Mouse (Mus musculus): ENCODE measurements at regions not wholly inside any gene's neighbourhood (a gene's known extent, or its start where the extent isn't known, plus 50 kb on each side); places are given as distances from the start of the nearest gene placed in this dataset.
"Not testable (repeated sequence)": the region's sequence is repeated elsewhere in the genome, so short reads cannot be mapped to it uniquely, and the experiment has no call there.

DNA sequence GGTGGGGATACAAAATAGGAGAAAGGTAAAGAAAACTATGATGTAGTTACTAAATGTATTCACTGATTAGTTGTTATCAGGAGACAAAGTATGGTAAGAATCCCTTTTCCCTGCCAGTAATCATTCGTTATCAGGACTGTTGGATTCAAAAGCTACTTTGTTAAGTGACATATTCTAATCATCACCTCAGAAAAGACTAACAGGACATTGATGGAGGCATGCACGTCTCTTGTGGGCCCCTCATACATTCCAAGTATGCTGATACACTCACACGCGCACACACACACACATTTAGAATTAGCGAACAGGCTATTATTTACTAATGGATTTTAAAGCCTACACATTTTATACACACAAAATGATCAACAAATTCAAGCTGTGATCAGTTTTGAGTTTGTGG, 708.8 kb downstream of the Efna5 start:
- H3K4me2 ChIP-seq, result no peak overlapping the region
- ATAC-seq (ENCODE audit: low FRiP score), result no peak
- H3K9me3 ChIP-seq (replicated peaks), result no peaks in the 10 kb centered on the region
- no peak overlapping the region for H3K4me3 ChIP-seq (replicated peaks)
- H3K4me1 ChIP-seq, result no peaks in the 10 kb centered on the region
- no peaks in the 10 kb centered on the region for H3K36me3 ChIP-seq
- no peak overlapping the region for H3K27ac ChIP-seq (replicated peaks)
- H3K27me3 ChIP-seq (replicated peaks), result no peaks in the 10 kb centered on the region
- H3K9ac ChIP-seq (replicated peaks), result no peak overlapping the region
- WGBS, result 89% methylated on average over 5 of the region's 5 CpGs

DNA sequence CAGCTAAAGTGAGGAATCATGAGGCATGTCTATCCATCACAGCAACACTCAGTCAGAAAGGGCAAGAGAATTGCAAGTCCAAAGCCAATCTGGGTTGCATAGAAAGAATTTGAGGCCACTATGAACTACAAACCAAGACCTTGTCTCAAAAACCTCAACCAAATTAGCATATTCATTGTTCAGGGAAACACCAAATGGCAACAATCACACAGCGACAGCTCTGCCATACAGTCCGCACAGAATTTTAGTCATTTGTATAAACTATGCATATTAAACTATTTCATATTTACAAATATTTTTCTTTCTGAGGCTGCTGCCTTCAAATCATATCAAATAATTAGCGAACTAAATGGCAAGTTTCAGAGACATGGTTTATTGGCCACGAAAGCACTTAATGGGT, 709.6 kb downstream of the Efna5 start:
- no peak overlapping the region for H3K4me2 ChIP-seq
- H3K27me3 ChIP-seq (replicated peaks), result no peaks in the 10 kb centered on the region
- H3K36me3 ChIP-seq, result no peaks in the 10 kb centered on the region
- WGBS, result 91% methylated on average over 4 of the region's 4 CpGs
- no peak overlapping the region for H3K4me3 ChIP-seq (replicated peaks)
- H3K4me1 ChIP-seq, result no peaks in the 10 kb centered on the region
- H3K27ac ChIP-seq (replicated peaks), result no peak overlapping the region
- no peaks in the 10 kb centered on the region for H3K9me3 ChIP-seq (replicated peaks)
- H3K9ac ChIP-seq (replicated peaks), result no peak overlapping the region
- no peak for ATAC-seq (ENCODE audit: low FRiP score)

DNA sequence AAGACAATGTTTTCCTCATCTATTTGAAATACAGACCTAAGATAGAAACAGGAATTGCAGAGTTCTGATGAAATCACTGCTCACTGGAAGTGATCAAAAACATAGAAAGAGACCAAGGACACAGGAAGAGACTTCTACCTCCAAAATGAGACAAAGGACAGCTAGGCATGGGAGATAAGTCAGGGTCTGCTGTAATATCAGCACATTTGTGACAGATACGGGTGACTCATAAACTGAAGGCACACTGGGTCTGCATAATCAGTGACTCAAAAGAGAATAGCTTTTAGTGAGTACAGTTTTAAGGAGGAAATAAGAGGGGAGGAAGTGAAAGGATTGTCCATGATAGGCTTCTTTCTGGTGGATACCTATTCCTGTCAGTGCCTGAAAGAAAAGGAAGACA, 719.7 kb downstream of the Efna5 start:
- WGBS, result 97% methylated on average over 1 of the region's 1 CpGs
- no peak overlapping the region for H3K27ac ChIP-seq (replicated peaks)
- no peaks in the 10 kb centered on the region for H3K4me1 ChIP-seq
- no peak overlapping the region for H3K9ac ChIP-seq (replicated peaks)
- no peak overlapping the region for H3K4me2 ChIP-seq
- H3K9me3 ChIP-seq (replicated peaks), result no peaks in the 10 kb centered on the region
- no peaks in the 10 kb centered on the region for H3K27me3 ChIP-seq (replicated peaks)
- H3K36me3 ChIP-seq, result no peaks in the 10 kb centered on the region
- no peak for ATAC-seq (ENCODE audit: low FRiP score)
- no peak overlapping the region for H3K4me3 ChIP-seq (replicated peaks)

DNA sequence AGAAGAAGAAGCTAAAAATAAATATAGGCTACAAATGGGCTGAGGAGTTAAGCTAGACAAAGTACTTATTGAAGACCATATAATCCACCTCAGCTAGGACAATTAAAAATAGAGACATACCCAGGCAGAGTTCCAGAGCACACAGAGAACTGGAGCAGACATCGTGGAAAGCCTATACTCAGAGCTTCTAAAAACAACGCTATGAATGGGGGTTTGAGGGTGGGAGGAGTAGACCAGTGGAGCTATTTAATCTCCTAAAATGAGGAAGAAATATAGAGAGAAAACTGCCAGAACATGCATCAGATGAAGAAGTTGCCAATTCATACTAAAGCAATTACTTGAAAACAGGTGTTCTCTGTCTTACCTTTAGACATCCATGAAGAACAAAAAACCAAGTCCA, 720.8 kb downstream of the Efna5 start:
- WGBS, result 84% methylated on average over 2 of the region's 2 CpGs
- no peaks in the 10 kb centered on the region for H3K9me3 ChIP-seq (replicated peaks)
- no peak for ATAC-seq (ENCODE audit: low FRiP score)
- no peak overlapping the region for H3K27ac ChIP-seq (replicated peaks)
- H3K36me3 ChIP-seq, result no peaks in the 10 kb centered on the region
- H3K4me1 ChIP-seq, result no peaks in the 10 kb centered on the region
- no peak overlapping the region for H3K4me3 ChIP-seq (replicated peaks)
- H3K4me2 ChIP-seq, result no peak overlapping the region
- no peaks in the 10 kb centered on the region for H3K27me3 ChIP-seq (replicated peaks)
- H3K9ac ChIP-seq (replicated peaks), result no peak overlapping the region

DNA sequence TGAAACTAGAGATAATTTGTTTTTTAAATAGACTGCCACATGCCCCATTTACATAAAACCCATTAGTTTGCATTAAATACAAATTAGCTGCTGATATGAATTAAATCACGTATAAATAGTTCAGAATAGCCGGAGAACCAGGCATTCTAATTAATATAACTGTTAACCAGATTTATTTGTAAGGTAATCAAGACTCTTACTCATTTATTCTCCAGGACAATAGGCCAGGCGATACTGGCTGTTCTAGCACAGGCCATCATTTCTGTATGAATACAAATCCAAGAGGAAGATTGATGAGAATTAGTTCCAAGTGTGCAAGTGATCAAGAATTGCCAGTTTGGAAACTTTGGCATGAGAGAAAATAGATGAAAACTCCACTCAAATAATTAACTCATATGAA, 746.1 kb downstream of the Efna5 start:
- no peaks in the 10 kb centered on the region for H3K27me3 ChIP-seq (replicated peaks)
- WGBS, result 43% methylated on average over 3 of the region's 3 CpGs
- H3K4me2 ChIP-seq, result no peak overlapping the region
- no peaks in the 10 kb centered on the region for H3K9me3 ChIP-seq (replicated peaks)
- no peak for ATAC-seq (ENCODE audit: low FRiP score)
- H3K9ac ChIP-seq (replicated peaks), result no peak overlapping the region
- no peaks in the 10 kb centered on the region for H3K4me1 ChIP-seq
- no peak overlapping the region for H3K27ac ChIP-seq (replicated peaks)
- H3K36me3 ChIP-seq, result no peaks in the 10 kb centered on the region
- H3K4me3 ChIP-seq (replicated peaks), result no peak overlapping the region

DNA sequence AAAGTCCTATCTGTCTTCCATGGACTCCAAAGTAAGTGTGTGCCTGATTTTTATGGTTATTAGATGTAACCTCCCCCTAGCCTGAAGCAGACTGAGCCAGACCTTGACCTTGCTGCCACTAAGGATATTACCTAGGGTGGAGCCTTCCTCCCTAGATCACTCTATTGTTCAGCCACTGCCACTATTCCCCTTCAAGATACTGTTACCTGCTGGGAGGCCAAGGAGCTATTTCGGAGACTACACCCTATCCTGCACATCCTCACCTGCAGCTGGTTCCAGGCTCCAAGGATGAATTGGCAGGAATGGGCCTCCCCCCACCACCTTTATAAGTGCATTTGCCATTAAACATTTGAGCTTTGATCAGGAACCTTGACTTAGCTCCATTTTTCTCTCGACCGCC, 769.4 kb downstream of the Efna5 start:
- not testable (repeated sequence) for H3K36me3 ChIP-seq; H3K9me3 ChIP-seq (replicated peaks); H3K4me1 ChIP-seq; H3K27me3 ChIP-seq (replicated peaks); H3K27ac ChIP-seq (replicated peaks); ATAC-seq (ENCODE audit: low FRiP score); H3K4me2 ChIP-seq; H3K9ac ChIP-seq (replicated peaks); H3K4me3 ChIP-seq (replicated peaks)
- WGBS, result 90% methylated on average over 3 of the region's 3 CpGs

DNA sequence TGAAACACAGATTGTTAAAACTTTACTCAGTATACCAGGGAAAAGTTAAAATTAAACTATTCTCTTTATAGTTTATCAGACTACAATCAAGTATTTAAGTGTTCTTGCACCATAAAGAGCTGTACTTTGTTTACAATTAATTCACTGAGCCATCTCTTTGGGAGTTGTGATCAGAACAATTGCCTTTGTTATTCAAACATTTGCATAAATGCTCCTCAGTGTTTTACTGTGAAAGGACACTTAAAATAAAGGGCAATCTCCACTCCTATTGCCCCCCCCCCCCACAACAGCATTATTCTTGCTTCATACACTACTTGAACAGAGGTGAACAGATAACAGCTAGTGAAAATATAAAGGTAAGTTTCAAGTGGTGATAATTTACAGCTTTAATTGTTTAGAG, 772.1 kb downstream of the Efna5 start:
- no peaks in the 10 kb centered on the region for H3K36me3 ChIP-seq
- no peaks in the 10 kb centered on the region for H3K27me3 ChIP-seq (replicated peaks)
- no peak overlapping the region for H3K4me3 ChIP-seq (replicated peaks)
- no peak overlapping the region for H3K27ac ChIP-seq (replicated peaks)
- H3K9me3 ChIP-seq (replicated peaks), result no peaks in the 10 kb centered on the region
- ATAC-seq (ENCODE audit: low FRiP score), result no peak
- H3K4me2 ChIP-seq, result no peak overlapping the region
- no peaks in the 10 kb centered on the region for H3K4me1 ChIP-seq
- H3K9ac ChIP-seq (replicated peaks), result no peak overlapping the region

DNA sequence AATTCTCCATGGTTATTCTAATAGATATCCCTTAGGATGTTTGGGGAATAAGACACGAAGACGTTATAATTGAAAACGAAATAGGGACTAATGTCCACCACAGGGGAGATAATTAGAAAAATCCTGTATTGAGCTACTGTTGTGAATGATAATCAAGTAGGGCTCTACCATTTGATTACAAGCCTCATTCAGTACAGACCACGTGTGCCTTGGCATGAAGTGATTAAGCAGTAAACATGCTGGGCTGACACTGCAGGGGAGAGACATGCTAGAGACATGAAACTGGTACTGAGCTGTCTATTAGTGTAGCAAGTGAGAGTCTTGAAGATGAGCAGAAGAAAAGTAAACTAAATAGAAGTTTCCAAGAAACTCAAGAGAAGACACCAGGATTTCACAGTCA, 797.8 kb downstream of the Efna5 start:
- H3K4me1 ChIP-seq, result no peaks in the 10 kb centered on the region
- H3K27me3 ChIP-seq (replicated peaks), result no peaks in the 10 kb centered on the region
- no peaks in the 10 kb centered on the region for H3K9me3 ChIP-seq (replicated peaks)
- H3K36me3 ChIP-seq, result no peaks in the 10 kb centered on the region
- 54% methylated on average over 4 of the region's 4 CpGs for WGBS
- H3K4me2 ChIP-seq, result no peak overlapping the region
- H3K27ac ChIP-seq (replicated peaks), result no peak overlapping the region
- H3K4me3 ChIP-seq (replicated peaks), result no peak overlapping the region
- ATAC-seq (ENCODE audit: low FRiP score), result no peak
- H3K9ac ChIP-seq (replicated peaks), result no peak overlapping the region

DNA sequence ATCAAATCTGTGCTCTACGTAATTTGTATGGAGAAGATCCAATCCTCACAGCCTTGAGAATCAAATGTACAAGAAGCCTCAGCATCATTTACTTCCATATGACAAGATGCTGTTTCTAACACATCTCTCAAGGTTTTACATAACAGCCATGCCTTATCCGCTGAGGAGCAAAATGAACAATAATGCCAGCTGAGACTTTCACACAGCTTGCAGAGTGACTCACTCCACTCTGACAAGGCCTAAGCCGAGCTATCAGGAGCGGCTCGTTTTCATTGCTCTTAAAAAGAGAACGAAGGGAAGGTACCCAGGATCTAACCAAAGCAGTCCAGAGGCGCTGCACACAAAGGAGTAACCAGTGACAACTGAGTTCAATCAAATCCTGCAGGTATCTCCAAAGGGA, 803.5 kb downstream of the Efna5 start:
- WGBS, result 79% methylated on average over 7 of the region's 7 CpGs
- H3K4me3 ChIP-seq (replicated peaks), result no peak overlapping the region

DNA sequence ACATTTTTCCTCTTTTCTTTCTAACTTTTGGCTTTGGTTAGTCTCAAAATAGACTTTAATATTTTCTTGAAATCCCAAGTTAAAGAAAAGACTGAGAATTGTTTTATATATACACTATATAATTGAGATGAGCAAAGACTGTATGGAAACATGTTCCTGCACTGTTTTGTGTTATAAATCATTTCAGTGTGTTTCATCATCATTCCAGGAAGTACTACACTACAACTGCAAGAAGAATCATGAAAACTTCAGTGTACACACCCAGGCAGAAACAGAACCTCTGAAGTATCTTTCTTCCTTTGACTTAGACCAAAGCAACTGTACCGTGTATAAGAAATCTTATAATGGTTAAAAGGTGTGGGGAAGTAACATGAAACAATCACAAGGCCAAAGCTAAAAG, 816.2 kb downstream of the Efna5 start:
- no peak for ATAC-seq (ENCODE audit: low FRiP score)
- H3K4me3 ChIP-seq (replicated peaks), result no peak overlapping the region
- no peak overlapping the region for H3K9ac ChIP-seq (replicated peaks)
- no peaks in the 10 kb centered on the region for H3K27me3 ChIP-seq (replicated peaks)
- H3K36me3 ChIP-seq, result no peaks in the 10 kb centered on the region
- no peak overlapping the region for H3K27ac ChIP-seq (replicated peaks)
- no peaks in the 10 kb centered on the region for H3K9me3 ChIP-seq (replicated peaks)
- 95% methylated on average over 1 of the region's 1 CpGs for WGBS
- H3K4me2 ChIP-seq, result no peak overlapping the region
- H3K4me1 ChIP-seq, result no peaks in the 10 kb centered on the region

More for the DNA sequence above, 803.5 kb downstream of the Efna5 start:
- no peaks in the 10 kb centered on the region for H3K36me3 ChIP-seq
- H3K9me3 ChIP-seq (replicated peaks), result no peaks in the 10 kb centered on the region
- no peaks in the 10 kb centered on the region for H3K27me3 ChIP-seq (replicated peaks)
- H3K4me1 ChIP-seq, result no peaks in the 10 kb centered on the region
- H3K4me2 ChIP-seq, result no peak overlapping the region
- H3K27ac ChIP-seq (replicated peaks), result no peak overlapping the region
- no peak for ATAC-seq (ENCODE audit: low FRiP score)
- H3K9ac ChIP-seq (replicated peaks), result no peak overlapping the region

DNA sequence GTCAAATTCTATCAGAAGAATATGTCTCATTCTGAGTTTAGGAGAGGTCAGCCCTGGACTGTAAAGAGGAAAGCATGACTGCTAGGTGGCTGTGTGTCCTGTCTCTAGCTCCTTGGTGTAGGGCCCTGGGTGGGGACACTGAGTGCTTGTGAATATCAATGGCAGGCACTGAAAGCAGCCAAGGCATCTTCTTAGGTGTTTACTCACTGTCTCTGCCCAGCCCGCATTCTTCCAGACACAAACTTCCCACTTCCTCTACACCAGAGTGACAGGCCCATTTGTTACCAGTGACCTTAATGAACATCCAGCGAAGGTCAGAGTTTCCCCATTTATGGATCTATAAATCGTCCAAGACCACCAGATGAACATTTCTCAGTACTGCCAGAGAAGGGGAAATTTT, 823.1 kb downstream of the Efna5 start:
- no peaks in the 10 kb centered on the region for H3K9me3 ChIP-seq (replicated peaks)
- H3K9ac ChIP-seq (replicated peaks), result no peak overlapping the region
- H3K4me3 ChIP-seq (replicated peaks), result no peak overlapping the region
- no peak overlapping the region for H3K27ac ChIP-seq (replicated peaks)
- no peaks in the 10 kb centered on the region for H3K4me1 ChIP-seq
- 54% methylated on average over 3 of the region's 3 CpGs for WGBS
- no peak overlapping the region for H3K4me2 ChIP-seq
- H3K36me3 ChIP-seq, result no peaks in the 10 kb centered on the region
- no peaks in the 10 kb centered on the region for H3K27me3 ChIP-seq (replicated peaks)
- ATAC-seq (ENCODE audit: low FRiP score), result no peak

DNA sequence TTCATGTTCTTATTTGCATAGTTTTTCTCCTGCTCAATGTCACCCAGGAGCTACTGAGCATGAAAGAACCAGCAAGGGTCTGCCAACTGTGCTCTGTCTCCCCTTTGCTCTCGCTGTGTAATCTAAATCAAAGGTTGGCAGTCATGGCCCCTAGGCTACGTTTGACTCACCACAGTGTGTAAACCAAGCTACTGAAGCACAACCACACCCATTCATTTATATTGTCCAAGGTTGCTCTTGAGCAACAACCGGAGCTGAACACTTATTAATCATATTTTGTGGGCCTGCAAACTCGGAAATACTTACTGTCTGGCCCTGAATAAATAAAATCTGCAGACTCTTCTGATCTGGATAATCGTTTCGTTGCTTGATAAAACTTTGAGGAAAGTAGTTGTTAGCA, 826.3 kb downstream of the Efna5 start:
- no peak overlapping the region for H3K4me3 ChIP-seq (replicated peaks)
- no peaks in the 10 kb centered on the region for H3K36me3 ChIP-seq
- no peak overlapping the region for H3K4me2 ChIP-seq
- no peak overlapping the region for H3K27ac ChIP-seq (replicated peaks)
- no peaks in the 10 kb centered on the region for H3K27me3 ChIP-seq (replicated peaks)
- ATAC-seq (ENCODE audit: low FRiP score), result no peak
- H3K4me1 ChIP-seq, result no peaks in the 10 kb centered on the region
- WGBS, result 54% methylated on average over 6 of the region's 6 CpGs
- H3K9ac ChIP-seq (replicated peaks), result no peak overlapping the region
- H3K9me3 ChIP-seq (replicated peaks), result no peaks in the 10 kb centered on the region

DNA sequence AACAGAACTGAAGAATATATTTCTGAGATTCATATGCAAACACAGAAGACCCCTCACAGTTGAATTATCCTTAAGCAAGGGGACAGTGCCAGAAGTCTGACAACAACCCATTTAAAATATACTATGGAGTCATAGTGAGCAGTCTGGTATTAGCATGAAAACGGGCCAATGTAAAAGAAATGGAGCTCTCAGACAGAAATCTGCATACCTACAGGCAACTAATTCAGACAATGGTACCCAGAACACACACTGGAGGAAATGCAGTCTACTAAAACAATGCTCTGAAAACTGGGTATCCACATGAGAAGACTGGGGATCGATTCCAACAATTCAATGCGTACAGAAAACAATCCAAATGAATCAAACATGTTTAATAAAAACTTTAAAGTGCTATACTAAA, 832.1 kb downstream of the Efna5 start:
- 79% methylated on average over 3 of the region's 3 CpGs for WGBS
- Histone ChIP-seq H3K36me3 (no peaks in the 10 kb centered on the region), H3K9me3 (replicated peaks) (no peaks in the 10 kb centered on the region), H3K27ac (replicated peaks) (no peak overlapping the region), H3K27me3 (replicated peaks) (no peaks in the 10 kb centered on the region), H3K4me2 (no peak overlapping the region), H3K4me1 (no peaks in the 10 kb centered on the region), H3K9ac (replicated peaks) (no peak overlapping the region), H3K4me3 (replicated peaks) (no peak overlapping the region)
- ATAC-seq (ENCODE audit: low FRiP score), result no peak

Data from neural tube, embryonic 15.5 days (tissue).